Mouse (Mus musculus): Measurements from ENCODE around the gene Ctnna3.
"Not testable (repeated sequence)": the region's sequence is repeated elsewhere in the genome, so short reads cannot be mapped to it uniquely, and the experiment has no call there.

Ctnna3 gene

DNA sequence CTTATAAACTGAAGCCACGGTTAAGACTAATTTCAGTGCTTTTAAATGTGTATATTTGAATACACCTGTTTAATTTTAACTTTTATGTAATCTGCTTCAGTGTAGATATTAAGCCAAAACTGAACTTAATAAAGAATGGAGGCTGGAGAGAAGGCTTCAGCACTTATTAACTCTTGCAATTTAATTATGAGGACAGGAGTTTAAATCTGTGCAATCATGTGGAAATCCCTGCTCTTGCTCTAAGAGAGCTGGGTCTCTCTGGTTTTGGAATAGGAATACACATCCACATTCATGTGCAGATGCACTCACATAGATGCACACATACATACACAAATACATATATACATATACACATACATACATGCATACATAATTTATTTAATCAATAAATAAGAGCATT is 1468.8 kb downstream of the Ctnna3 start:
- no peak for DNase-seq (ENCODE audit: low read depth, low spot score)

DNA sequence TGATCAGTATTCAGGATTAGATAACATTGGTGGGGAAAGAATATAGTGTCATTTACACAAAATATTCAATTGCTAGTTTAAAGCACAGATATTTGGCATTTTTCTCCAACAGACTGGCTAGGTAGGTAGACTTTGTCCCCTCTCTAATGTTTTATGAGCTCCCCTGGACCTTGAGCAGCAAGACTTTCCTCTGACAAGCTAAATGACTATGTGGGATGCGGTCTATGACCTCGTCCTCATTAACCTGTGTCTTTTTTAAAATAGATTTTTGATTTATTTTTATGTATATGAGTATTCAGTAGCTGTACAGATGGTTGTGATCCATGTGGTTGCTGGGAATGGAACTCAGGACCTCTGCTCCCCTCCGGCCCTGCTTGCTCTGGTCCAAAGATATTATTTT is 1471.8 kb downstream of the Ctnna3 start:
- no peak for DNase-seq (ENCODE audit: low read depth, low spot score)

DNA sequence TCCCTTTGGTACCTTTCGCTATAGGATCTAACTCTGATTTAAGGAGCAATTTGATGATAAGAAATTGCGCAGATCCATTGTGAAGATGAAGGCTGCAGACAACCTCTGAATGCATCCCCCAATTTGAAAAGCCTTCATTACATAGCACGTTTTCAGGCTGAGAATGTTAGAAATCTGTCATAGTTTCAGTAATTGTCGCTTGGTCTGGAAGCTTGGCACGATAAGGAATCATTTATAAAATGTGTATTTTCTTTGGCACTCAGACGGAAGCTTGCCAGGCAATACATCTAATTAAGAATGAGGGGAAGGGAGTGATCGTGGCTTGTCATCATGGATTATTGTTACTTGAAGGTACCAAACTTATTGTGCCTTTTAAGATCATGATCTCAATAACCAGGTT is 1511.1 kb downstream of the Ctnna3 start:
- DNase-seq (ENCODE audit: low read depth, low spot score): peak; percentile 12

GRCm38 (mm10) chr10:64958391-64958790 is 1528.5 kb downstream of the Ctnna3 start:
- DNase-seq (ENCODE audit: low read depth, low spot score): no peak

- DNase-seq (ENCODE audit: low read depth, low spot score): no peak
These were observed 1563.0 kb downstream of the Ctnna3 start for GRCm38 (mm10) chr10:64992871-64993270.

DNA sequence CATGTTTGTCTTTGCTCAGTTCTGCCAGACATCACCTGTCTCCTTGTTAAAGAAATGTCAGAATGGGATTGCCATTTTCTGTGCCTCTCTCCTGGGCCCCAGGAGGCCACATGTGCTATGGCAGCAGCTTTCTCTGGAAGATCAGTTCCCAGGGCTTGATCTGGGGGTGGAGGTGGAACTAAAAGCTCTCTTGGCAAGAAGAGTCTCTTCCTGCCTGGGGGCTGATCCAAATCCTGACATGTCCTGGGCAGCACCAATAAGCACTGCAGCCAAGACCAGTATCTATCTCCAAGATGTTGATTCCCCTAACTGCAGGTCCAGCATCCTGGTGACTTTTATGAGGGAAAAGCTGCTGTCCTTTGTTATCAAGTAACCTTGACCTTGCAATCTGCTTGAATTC is 1583.6 kb downstream of the Ctnna3 start:
- no peak for DNase-seq (ENCODE audit: low read depth, low spot score)

GRCm38 (mm10) chr10:65022667-65023066 is 1592.8 kb downstream of the Ctnna3 start:
- DNase-seq (ENCODE audit: low read depth, low spot score): no peak

- not testable (repeated sequence) for DNase-seq (ENCODE audit: low read depth, low spot score)
These were observed 1603.6 kb downstream of the Ctnna3 start for GRCm38 (mm10) chr10:65033516-65033915.
